Mouse (Mus musculus): ENCODE measurements at regions not wholly inside any gene's neighbourhood (a gene's known extent, or its start where the extent isn't known, plus 50 kb on each side); places are given as distances from the start of the nearest gene placed in this dataset.

- TF ChIP-seq CTCF (IDR thresholded peaks at IDR 0.05; ENCODE audit: extremely low read depth, insufficient read depth, insufficient read length, insufficient replicate concordance) (no peak), POLR2A (IDR thresholded peaks at IDR 0.05; ENCODE audit: low read depth, low read length) (no peak)
These were observed 72.6 kb upstream of the Xpa start for GRCm38 (mm10) chr4:46268564-46269247.
